ENCODE assay signal across 10 mouse cellular contexts in the genomic region with DNA sequence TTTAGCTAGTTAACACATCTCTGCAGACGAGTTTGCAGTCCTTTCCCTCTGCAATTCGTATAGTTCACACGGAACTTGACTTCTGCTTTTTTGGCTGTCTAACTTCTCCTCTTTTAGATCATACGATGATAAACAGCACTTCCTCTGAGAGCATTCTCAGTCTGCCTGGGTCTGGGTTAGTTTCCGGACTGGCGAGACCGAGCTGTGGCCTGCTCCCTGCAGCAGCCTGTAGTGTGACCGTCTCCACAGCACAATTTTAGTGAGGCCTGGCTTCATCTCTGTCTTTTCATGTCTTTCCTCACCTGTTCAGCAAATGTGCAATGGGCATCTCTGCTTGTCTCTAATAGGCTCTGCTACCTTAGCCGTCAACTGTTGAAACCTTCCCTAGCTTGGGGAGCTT.
A peak's percentile ranks its signal among the peaks of the same experiment; 100 is the strongest.
DNase-seq lines count a peak whose midpoint lies in the region; ATAC-seq and TF ChIP-seq lines count a peak whose summit lies in the region.
"Had no signal": no experiment of that assay in that cellular context is flagged by ENCODE, and none has a peak within 500 bp of the region (broad histone marks: within the 10 kb centered on the region; RNA-seq: fewer than 3 reads in every experiment).

No protein-coding gene starts in this region.

- H3K4me2 ChIP-seq in lung, embryonic 14.5 days: no peak overlapping the region
- H3K4me2 ChIP-seq: neural tube, embryonic 13.5 days had no signal

- H3K36me3 ChIP-seq in heart, embryonic 10.5 days: no peaks in the 10 kb centered on the region
- H3K36me3 ChIP-seq in lung, embryonic 14.5 days (ENCODE audit: insufficient read depth): no peaks in the 10 kb centered on the region
- H3K36me3 ChIP-seq: neural tube, embryonic 13.5 days had no signal

- no peaks in the 10 kb centered on the region for H3K9me3 ChIP-seq in heart, embryonic 10.5 days
- no peaks in the 10 kb centered on the region for H3K9me3 ChIP-seq in lung, embryonic 14.5 days (ENCODE audit: low read depth, low read length)
- H3K9me3 ChIP-seq: neural tube, embryonic 13.5 days had no signal

- 0 out of 2 replicates have a peak, but pooled peaks have one; percentile 16 for TF ChIP-seq POLR2A in cortical plate, adult 2 months (IDR thresholded peaks at IDR 0.05; ENCODE audit: extremely low read depth, insufficient read depth, low read length)

- no peak overlapping the region for H3K4me3 ChIP-seq in heart, embryonic 10.5 days
- no peak overlapping the region for H3K4me3 ChIP-seq in cortical plate, adult 2 months (ENCODE audit: insufficient read depth, low read length)
- H3K4me3 ChIP-seq in lung, embryonic 14.5 days (ENCODE audit: low read depth, low read length): no peak overlapping the region
- H3K4me3 ChIP-seq: neural tube, embryonic 13.5 days had no signal

- no peaks in the 10 kb centered on the region for H3K4me1 ChIP-seq in heart, embryonic 10.5 days
- H3K4me1 ChIP-seq in cortical plate, adult 2 months (ENCODE audit: control insufficient read depth, insufficient read depth, low read length): peaks cover 1% of the 10 kb centered on the region; the same call in 1 of the 2 replicates
- H3K4me1 ChIP-seq in lung, embryonic 14.5 days (ENCODE audit: insufficient read depth): no peaks in the 10 kb centered on the region

- 74% methylated on average over 9 of the region's 9 CpGs for whole genome bisulfite sequencing in heart, embryonic 10.5 days
- 63% methylated on average over 9 of the region's 9 CpGs for WGBS in lung, embryonic 14.5 days

- TF ChIP-seq CTCF in cortical plate, adult 2 months (IDR thresholded peaks at IDR 0.05; ENCODE audit: extremely low read depth, insufficient read depth, low read length): no peak
- TF ChIP-seq CTCF in lung, embryonic 14.5 days (IDR thresholded peaks at IDR 0.05; ENCODE audit: low read depth): no peak

- no peak overlapping the region for H3K9ac ChIP-seq in lung, embryonic 14.5 days
- H3K9ac ChIP-seq: neural tube, embryonic 13.5 days had no signal

- no peak overlapping the region for H3K27ac ChIP-seq in heart, embryonic 10.5 days
- H3K27ac ChIP-seq in cortical plate, adult 2 months (ENCODE audit: insufficient read depth, low read length): peak overlapping the region; percentile 92; the same call in 1 of the 2 replicates
- H3K27ac ChIP-seq in lung, embryonic 14.5 days (ENCODE audit: low read depth): peak overlapping the region; percentile 50; the same call in 1 of the 2 replicates
- H3K27ac ChIP-seq: neural tube, embryonic 13.5 days had no signal

- H3K27me3 ChIP-seq in heart, embryonic 10.5 days (ENCODE audit: insufficient read depth, poor library complexity, severe bottlenecking): no peaks in the 10 kb centered on the region
- no peaks in the 10 kb centered on the region for H3K27me3 ChIP-seq in lung, embryonic 14.5 days (ENCODE audit: insufficient read depth, low read length)
- H3K27me3 ChIP-seq: Patski had no signal

- no peak; the same call in 1 of the 2 replicates for ATAC-seq in lung, embryonic 14.5 days (ENCODE audit: insufficient read depth)
- ATAC-seq: Patski had no signal

- peak; percentile 33 for DNase-seq in heart, adult 8-10 months (ENCODE audit: low spot score)
- no peak for DNase-seq in heart, embryonic 10.5 days (ENCODE audit: low spot score)
- peak; percentile 37 for DNase-seq in lung, embryonic 14.5 days
- peak; percentile 52 to 73 for DNase-seq in spleen, postnatal 4 days (ENCODE audit: low spot score in 2 of 2)
- DNase-seq in urinary bladder, adult 2 months (ENCODE audit: low spot score): no peak
- DNase-seq in cerebellum, adult 11-12 months: no peak
- no peak for DNase-seq in cerebellum, adult 18-20 months

Comparison
In these comparisons a context has a peak if more than half of its experiments do, and no peak if none do; other contexts are left out.
1. DNase-seq: peak in heart, adult 8-10 months (single experiment), lung, embryonic 14.5 days (single experiment) and spleen, postnatal 4 days (2 of 2); none in heart, embryonic 10.5 days (single experiment), urinary bladder, adult 2 months (single experiment), cerebellum, adult 11-12 months (single experiment) and cerebellum, adult 18-20 months (0 of 2).